Mouse (Mus musculus): ENCODE results near the gene Bex4.

GRCm38 (mm10) chrX:136172786-136173185 is 34.0 kb downstream of the Bex4 start:
- no peak for TF ChIP-seq CTCF (IDR thresholded peaks at IDR 0.05; ENCODE audit: insufficient read depth, low read depth, low read length)
- TF ChIP-seq POLR2A (IDR thresholded peaks at IDR 0.05; ENCODE audit: insufficient read depth, low read depth, low read length), result no peak

Data from olfactory bulb, adult 2 months (tissue).